Mouse (Mus musculus) heart, adult 11 months (tissue): ENCODE measurements around the gene Washc4.
A peak's percentile ranks its signal among the peaks of the same experiment; 100 is the strongest.

Experiments
- DNase-seq: peaks from one replicate; pipeline ENCODE4 v3.0.0; 2022

The Washc4 gene

GRCm38 (mm10) chr10:83603956-83604564 is 60.5 kb downstream of the Washc4 start:
- DNase-seq = peak; percentile 83

- peak; percentile 55 for DNase-seq
Measured at GRCm38 (mm10) chr10:83605637-83606183, 62.2 kb downstream of the Washc4 start.

DNA sequence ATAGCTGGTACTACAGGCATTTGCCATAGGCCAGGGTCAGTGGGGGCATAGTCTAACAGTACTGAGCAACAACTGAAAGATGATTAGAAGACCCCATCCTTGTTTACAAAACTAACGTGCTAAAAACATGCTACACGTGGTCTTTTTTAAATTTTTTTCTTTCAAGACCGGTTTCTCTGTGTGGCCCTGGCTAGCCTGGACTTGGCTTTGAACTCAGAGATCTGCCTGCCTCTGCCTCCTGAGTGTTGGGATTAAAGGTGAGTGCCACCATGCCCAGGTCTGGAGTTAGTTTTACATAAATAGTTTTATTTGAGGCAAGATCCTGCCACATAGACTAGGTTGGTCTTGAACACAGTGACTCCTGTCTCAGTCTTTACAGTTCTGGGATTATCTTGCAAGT is 63.6 kb downstream of the Washc4 start:
- DNase-seq = peak; percentile 62

DNA sequence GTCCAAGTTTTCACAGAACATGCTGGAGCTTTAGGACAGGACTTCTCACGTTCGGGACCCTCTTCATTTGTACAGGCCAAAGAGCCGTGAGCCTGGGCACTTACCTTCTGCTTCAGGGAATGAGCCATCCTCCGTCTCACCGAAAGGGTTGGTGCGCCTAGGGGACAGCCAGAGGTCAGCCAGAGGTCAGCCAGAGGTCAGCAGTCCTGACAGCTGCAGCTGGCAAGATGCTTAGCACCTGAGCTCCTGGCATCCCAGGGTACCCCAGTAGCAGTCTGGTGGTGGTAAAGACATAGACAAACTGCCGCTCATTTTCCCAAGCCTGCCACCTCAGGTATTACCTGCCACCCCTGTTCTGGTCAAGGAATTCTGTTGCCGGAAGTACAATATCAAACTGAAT is 65.0 kb downstream of the Washc4 start:
- peak; percentile 71 for DNase-seq

DNA sequence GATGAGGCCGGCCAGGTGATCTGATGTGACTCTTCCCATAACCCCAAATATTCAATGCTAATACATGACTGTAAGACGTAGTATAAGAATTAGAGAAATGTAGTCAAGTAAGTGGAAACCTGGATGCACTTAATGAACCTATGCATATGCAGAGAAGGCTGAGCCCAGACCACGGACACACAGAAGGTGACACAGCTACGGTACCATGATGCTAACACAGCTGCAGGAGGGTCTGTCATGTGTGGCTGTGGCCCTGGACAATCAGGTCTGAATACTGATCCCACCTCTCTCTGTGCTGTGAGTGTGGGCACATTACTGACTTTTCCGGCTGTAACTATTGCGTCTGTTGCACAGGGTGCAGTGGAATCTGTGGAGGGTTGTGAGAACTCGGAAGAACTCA is 67.0 kb downstream of the Washc4 start:
- peak; percentile 81 for DNase-seq

GRCm38 (mm10) chr10:83611863-83612262 is 68.3 kb downstream of the Washc4 start:
- peak; percentile 68 for DNase-seq

DNA sequence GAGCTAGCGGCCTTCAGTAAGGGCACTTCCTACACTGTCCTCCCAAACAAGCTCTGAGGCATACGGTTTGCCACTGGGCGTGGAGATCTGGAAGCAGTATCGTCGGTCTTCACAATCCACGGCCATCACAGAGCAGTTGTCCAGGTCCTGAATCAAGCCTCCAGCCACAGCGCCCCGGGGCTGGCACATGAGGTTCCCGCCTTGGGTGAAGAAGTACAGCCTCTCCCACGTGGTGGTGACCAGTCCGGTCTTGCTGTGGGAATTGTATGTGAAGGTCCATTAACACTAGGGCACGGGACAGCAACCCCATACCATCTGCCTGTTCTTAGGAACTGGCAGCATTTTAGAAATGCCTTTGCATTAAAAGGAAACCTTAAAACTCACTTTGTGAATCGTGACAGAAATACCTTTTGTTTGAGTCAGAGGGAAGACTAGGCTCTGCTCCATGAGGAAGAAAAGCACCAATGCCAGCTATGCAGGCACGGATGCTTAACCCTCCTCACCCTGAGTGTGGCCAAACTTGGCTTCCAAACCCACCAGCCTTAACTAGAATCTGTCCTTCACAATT is 69.2 kb downstream of the Washc4 start:
- DNase-seq = no peak

DNA sequence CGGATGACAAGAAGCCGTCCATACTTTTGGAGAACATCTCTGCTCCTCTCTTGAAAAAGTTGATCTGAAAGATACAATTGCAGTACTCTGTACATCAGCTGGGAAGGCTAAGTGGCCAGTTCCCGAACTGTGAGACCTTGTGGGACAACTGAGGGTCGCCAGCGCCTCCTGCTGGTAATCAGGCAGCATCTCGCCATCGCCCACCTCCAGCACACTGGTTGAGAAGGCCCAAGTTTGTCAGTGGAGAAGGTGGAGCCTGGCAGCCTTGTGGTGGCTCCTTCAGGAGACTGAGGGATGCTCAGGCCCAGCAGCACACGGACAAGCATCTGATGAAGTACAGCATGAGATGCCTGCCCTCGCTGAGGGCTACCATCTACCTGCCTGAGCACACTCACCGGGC is 73.8 kb downstream of the Washc4 start:
- no peak for DNase-seq

DNA sequence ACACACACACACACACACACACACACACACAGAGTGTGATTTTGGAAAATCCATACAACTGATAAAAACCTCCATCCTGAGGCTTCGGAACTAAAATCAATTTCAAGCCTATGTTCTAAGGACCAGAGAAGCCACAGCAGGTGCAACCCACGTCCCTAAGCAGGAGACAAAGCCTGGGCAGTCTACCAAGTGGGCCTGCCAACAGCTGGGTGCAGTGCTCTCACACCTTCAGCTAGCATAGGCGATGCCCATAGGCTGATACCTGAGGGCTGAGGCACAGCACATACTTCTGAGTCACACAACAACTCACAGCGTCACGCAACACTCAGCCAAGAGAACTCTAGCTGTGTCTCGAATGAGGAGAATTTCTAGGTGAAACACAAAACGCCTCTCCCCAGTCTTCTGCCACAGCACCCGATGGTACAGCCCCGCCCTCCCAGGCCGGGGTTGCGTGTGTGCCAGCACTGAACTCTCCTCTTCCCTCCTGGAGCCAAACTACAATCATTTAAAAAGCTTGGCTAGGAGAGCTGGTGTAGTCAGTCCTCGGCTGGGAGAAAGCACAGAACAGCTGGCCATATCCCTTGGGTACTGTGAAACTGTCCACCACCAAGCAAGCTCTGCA is 75.4 kb downstream of the Washc4 start:
- DNase-seq = peak; percentile 95

- no peak for DNase-seq
Measured at GRCm38 (mm10) chr10:83620350-83621055, 77.0 kb downstream of the Washc4 start.

DNA sequence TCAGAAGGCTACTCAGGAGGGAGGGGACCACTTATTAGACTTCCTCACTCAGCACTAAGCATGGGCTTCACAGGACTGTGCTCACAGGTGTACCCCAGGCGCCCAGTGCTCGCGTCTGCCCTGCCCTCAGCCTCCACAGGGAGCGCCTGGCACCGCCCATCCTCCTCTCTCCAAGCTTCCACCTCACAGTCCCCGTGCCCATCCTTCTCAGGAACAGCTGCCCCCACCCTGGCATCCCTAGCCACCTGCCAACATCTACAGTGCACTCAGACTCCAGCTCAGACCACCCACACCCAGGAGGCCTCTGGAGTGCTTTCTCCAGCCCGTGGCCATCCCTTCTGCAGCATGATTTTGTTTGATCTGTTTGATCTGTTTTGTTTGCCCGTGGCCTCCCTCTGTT is 80.5 kb downstream of the Washc4 start:
- no peak for DNase-seq

GRCm38 (mm10) chr10:83624841-83625240 is 81.3 kb downstream of the Washc4 start:
- peak; percentile 94 for DNase-seq

GRCm38 (mm10) chr10:83627113-83627687 is 83.6 kb downstream of the Washc4 start:
- DNase-seq = no peak

- DNase-seq = no peak
Measured at GRCm38 (mm10) chr10:83628241-83628640, 84.7 kb downstream of the Washc4 start.

DNA sequence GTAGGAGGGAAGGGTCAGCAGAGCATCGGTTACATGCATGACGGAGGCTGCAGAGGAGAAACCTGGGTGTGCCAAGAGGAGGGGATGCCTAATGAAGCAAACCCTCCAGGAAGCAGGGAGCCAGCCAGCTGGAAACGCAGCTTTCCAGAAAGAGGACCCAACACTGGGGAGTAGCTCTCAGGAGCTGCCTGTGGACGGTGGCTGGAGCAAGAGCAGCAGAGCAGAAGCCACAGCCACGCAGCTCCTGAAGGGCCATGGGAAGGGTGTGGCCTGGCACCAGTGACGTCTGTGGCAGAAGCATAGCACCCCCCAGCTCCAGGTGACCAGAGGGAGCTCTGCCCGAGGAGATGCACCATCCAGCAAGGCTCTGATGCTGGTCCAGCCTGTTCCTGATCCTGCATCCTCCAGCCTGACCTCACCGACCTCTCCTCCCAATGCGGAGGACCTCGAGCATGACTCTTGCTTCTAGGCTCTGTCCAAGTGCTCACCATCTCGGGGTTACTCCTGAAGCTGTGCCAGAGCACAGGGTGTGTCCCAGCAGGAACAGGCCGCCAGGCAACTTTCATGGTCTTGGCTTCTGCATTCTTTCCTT is 85.7 kb downstream of the Washc4 start:
- DNase-seq = peak; percentile 95

GRCm38 (mm10) chr10:83629878-83630277 is 86.3 kb downstream of the Washc4 start:
- no peak for DNase-seq

DNA sequence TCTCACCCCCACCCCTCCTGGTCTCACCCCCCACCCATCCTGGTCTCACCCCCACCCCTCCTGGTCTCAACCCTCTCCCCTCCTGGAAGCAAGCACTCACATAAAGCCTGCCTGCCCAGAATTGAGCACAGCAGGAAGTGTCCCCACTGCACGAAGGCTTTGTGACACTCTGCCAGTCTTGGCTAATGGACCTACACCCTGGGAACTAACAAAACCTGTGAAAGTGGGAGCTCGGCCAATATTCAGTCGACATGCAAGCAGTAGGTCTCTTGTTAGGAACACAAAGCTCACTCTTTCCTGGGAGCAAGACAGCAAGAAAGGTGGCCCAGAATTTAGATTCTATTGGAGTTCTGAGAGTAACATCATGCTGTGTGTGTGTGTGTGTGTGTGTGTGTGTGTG is 87.3 kb downstream of the Washc4 start:
- DNase-seq = peak; percentile 93

- no peak for DNase-seq
Measured at GRCm38 (mm10) chr10:83631775-83632174, 88.2 kb downstream of the Washc4 start.

- no peak for DNase-seq
Measured at GRCm38 (mm10) chr10:83632806-83633374, 89.3 kb downstream of the Washc4 start.

DNA sequence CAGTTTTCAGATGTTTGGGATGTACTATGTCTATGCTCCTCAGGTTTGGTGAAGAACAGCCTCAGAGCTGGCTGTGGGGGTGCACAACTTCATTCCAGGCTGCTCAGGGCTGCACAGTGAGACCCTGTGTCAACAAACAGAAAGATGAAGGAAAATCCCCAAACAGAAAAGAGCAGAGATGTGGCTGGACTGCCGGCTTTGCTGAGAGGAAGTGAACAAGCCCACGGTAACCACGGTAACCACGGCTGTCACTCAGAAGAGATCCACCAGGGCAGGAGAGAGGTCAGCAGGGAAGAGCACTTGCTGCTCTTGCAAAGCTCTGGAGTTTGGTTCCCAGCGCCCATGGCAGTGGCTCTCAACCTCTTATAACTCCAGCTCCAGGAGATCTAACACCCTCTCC is 90.9 kb downstream of the Washc4 start:
- DNase-seq = peak; percentile 96

DNA sequence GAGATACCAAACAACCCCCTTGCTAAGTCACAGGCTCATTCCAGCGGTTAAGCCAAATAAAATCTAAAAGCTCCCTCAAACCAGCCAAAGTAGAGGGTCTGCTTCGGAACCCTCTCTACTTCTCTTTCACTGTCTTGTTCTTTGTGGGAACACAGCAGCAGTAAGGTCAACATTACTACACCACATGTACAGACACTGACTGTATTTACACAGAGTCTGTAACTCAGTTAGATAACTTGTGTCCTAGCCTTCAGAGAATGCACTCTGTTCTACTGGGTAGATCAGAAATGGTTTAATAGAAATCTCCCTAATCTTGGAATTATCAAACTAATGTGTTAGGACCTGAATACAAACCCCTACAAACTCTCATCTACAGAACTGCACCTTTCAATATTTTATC is 92.6 kb downstream of the Washc4 start:
- no peak for DNase-seq

DNA sequence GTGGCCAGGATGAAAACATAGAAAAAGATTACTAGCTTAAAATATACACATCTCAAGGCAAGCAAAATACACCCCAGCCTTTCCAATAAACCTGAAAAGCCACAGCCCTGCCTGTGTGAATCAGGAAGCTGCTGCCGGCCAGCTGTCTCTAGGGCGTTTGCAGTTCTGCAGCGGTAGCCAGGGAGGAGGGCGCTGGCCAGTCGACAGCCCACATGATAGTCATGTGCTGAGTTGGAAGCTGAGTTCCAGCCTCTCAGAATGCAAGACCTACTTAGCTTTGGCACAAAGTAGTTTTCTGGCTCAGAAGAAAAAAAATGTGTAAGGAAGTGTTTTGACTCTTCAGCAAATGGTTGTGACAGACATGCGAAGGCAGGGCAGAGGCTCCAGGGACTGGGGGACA is 93.7 kb downstream of the Washc4 start:
- peak; percentile 99 for DNase-seq
